Mouse (Mus musculus) midbrain, postnatal 0 days (tissue): ENCODE measurements around the gene Mpig6b. TPM values are rescaled to one million over a fixed set of nuclear protein-coding genes. Genes with fewer than 3 reads are reported as not detected.
A peak's percentile ranks its signal among the peaks of the same experiment; 100 is the strongest.

Source experiments
- ATAC-seq: fragments of 200-750 bp; cut with Nextera tagmentation; 2 replicates; pipeline ENCODE4 v1.8.0; 2017; ENCODE audit warnings: moderate number of reproducible peaks, mild to moderate bottlenecking, moderate TSS enrichment, moderate library complexity; ENCODE audit not compliant: low FRiP score
- DNase-seq: peaks from one replicate; pipeline ENCODE4 v3.0.0-alpha.2; 2015; ENCODE audit warnings: low spot score
- H3K27ac ChIP-seq: fragments of 300-500 bp; sonication (generic); 2 replicates; pipeline ENCODE4 v1.5.1; 2014; ENCODE audit warnings: low read depth, mild to moderate bottlenecking, low read length, mixed read lengths
- H3K27me3 ChIP-seq: fragments of 300-500 bp; sonication (generic); 2 replicates; pipeline ENCODE4 v1.6.1; 2014; ENCODE audit warnings: low read length, control low read depth, mixed read lengths; ENCODE audit not compliant: insufficient read depth
- H3K36me3 ChIP-seq: fragments of 300-500 bp; sonication (generic); 2 replicates; pipeline ENCODE4 v1.6.1; 2014; ENCODE audit warnings: low read length, control low read depth, mixed read lengths; ENCODE audit not compliant: insufficient read depth
- H3K4me1 ChIP-seq: fragments of 300-500 bp; sonication (generic); 2 replicates; pipeline ENCODE4 v1.6.1; 2014; ENCODE audit warnings: mild to moderate bottlenecking, control low read depth, antibody characterized with exemption, low read length, mixed read lengths; ENCODE audit not compliant: insufficient read depth
- H3K4me2 ChIP-seq: fragments of 300-500 bp; sonication (generic); 2 replicates; pipeline ENCODE4 v1.6.1; 2014; ENCODE audit warnings: low read depth, mild to moderate bottlenecking, low read length, mixed read lengths; ENCODE audit not compliant: poor library complexity, severe bottlenecking
- H3K4me3 ChIP-seq: fragments of 300-500 bp; sonication (generic); 2 replicates; pipeline ENCODE4 v1.5.1; 2014; ENCODE audit warnings: low read depth, mild to moderate bottlenecking, low read length, moderate library complexity
- H3K9ac ChIP-seq: fragments of 300-500 bp; sonication (generic); replicated peaks from 2 replicates; pipeline ENCODE4 v1.6.1; 2014; ENCODE audit warnings: mild to moderate bottlenecking, low read length, moderate library complexity, mixed read lengths; ENCODE audit not compliant: poor library complexity, severe bottlenecking
- H3K9me3 ChIP-seq: fragments of 300-500 bp; sonication (generic); 2 replicates; pipeline ENCODE4 v1.6.1; 2016; ENCODE audit warnings: low read length, control low read depth
- CTCF ChIP-seq: IDR thresholded peaks from 2 replicates; pipeline ENCODE4 v1.5.1; 2016; ENCODE audit warnings: antibody characterized with exemption, mild to moderate bottlenecking
- WGBS: fragments of 180-500 bp; shearing (Covaris S2); extraction: QIAGEN DNeasy Blood & Tissue Kit; methylation state at CpG from one replicate; pipeline ENCODE4 v1.1.7; 2014; 5-methylcytosine and 5-hydroxymethylcytosine counted together
- polyA plus RNA-seq: library from polyadenylated mRNA; unstranded; fragments of >200 nt; fragmentation: Nextera tagmentation; extraction: Ambion mirVana; gene quantifications from 2 replicates; pipeline ENCODE4 v1.2.1, GENCODE M21; 2015
- total RNA-seq: library from RNA; depleted of rRNA; stranded (reverse); fragments of >200 nt; gene quantifications from 2 replicates; pipeline ENCODE4 v1.2.3, GENCODE M21; 2014

The Mpig6b gene
- total and polyA plus RNA-seq, 2 experiments from 2014 or later, result not detected

GRCm38 (mm10) chr17:35022541-35023060, 43.4 kb downstream of the Mpig6b start:
- H3K27me3 ChIP-seq, result no peaks in the 10 kb centered on the region
- H3K9ac ChIP-seq, result no peak overlapping the region
- H3K4me1 ChIP-seq, result no peaks in the 10 kb centered on the region
- no peak for ATAC-seq
- no peak overlapping the region for H3K4me2 ChIP-seq
- H3K9me3 ChIP-seq, result no peaks in the 10 kb centered on the region
- no peak for TF ChIP-seq CTCF
- no peaks in the 10 kb centered on the region for H3K36me3 ChIP-seq
- H3K4me3 ChIP-seq, result no peak overlapping the region
- DNase-seq, result no peak
- WGBS, result 95% methylated on average over 8 of the region's 8 CpGs
- no peak overlapping the region for H3K27ac ChIP-seq

- ATAC-seq, result no peak
These were observed 44.0 kb downstream of the Mpig6b start for GRCm38 (mm10) chr17:35021842-35022477.

GRCm38 (mm10) chr17:35021163-35021808, 44.7 kb downstream of the Mpig6b start:
- TF ChIP-seq CTCF, result peak; percentile 88
- no peak overlapping the region for H3K4me3 ChIP-seq
- 6% methylated on average over 16 of the region's 17 CpGs for WGBS
- no peaks in the 10 kb centered on the region for H3K9me3 ChIP-seq
- peak; percentile 64 for DNase-seq
- H3K27ac ChIP-seq, result no peak overlapping the region; the same call in 1 of the 2 replicates
- peak; percentile 29; the same call in 1 of the 2 replicates for ATAC-seq
- peaks cover 2% of the 10 kb centered on the region; the same call in 1 of the 2 replicates for H3K36me3 ChIP-seq
- no peak overlapping the region for H3K4me2 ChIP-seq
- H3K9ac ChIP-seq, result no peak overlapping the region
- H3K27me3 ChIP-seq, result no peaks in the 10 kb centered on the region
- no peaks in the 10 kb centered on the region for H3K4me1 ChIP-seq

More at GRCm38 (mm10) chr17:35021842-35022477, 44.0 kb downstream of the Mpig6b start:
- H3K9ac ChIP-seq, result no peak overlapping the region
- no peaks in the 10 kb centered on the region for H3K27me3 ChIP-seq
- H3K4me1 ChIP-seq, result no peaks in the 10 kb centered on the region
- no peak for DNase-seq
- no peak overlapping the region for H3K4me2 ChIP-seq
- no peaks in the 10 kb centered on the region for H3K9me3 ChIP-seq
- no peak overlapping the region for H3K4me3 ChIP-seq
- H3K27ac ChIP-seq, result no peak overlapping the region; the same call in 1 of the 2 replicates
- WGBS, result 50% methylated on average over 6 of the region's 6 CpGs
- H3K36me3 ChIP-seq, result no peaks in the 10 kb centered on the region; the same call in 1 of the 2 replicates
- TF ChIP-seq CTCF, result no peak

GRCm38 (mm10) chr17:35020551-35020950, 45.4 kb downstream of the Mpig6b start:
- WGBS, result 82% methylated on average over 8 of the region's 8 CpGs
- no peak overlapping the region for H3K27ac ChIP-seq
- ATAC-seq, result no peak
- TF ChIP-seq CTCF, result no peak
- H3K9ac ChIP-seq, result no peak overlapping the region; the same call in 1 of the 2 replicates
- H3K9me3 ChIP-seq, result no peaks in the 10 kb centered on the region
- DNase-seq, result no peak
- no peaks in the 10 kb centered on the region for H3K27me3 ChIP-seq
- H3K4me1 ChIP-seq, result no peaks in the 10 kb centered on the region
- H3K36me3 ChIP-seq, result peaks cover 10% of the 10 kb centered on the region
- no peak overlapping the region for H3K4me3 ChIP-seq
- no peak overlapping the region for H3K4me2 ChIP-seq

- peaks cover 16% of the 10 kb centered on the region for H3K36me3 ChIP-seq
- DNase-seq, result no peak
- H3K4me2 ChIP-seq, result no peak overlapping the region
- no peaks in the 10 kb centered on the region for H3K9me3 ChIP-seq
- 78% methylated on average over 11 of the region's 11 CpGs for WGBS
- no peak for ATAC-seq
- no peaks in the 10 kb centered on the region for H3K4me1 ChIP-seq
- no peaks in the 10 kb centered on the region for H3K27me3 ChIP-seq
- TF ChIP-seq CTCF, result no peak
- no peak overlapping the region for H3K27ac ChIP-seq
- H3K4me3 ChIP-seq, result no peak overlapping the region
- no peak overlapping the region for H3K9ac ChIP-seq
These were observed 46.1 kb downstream of the Mpig6b start for GRCm38 (mm10) chr17:35019894-35020293.

GRCm38 (mm10) chr17:35018171-35018570, 47.8 kb downstream of the Mpig6b start:
- ATAC-seq (no peak), DNase-seq (no peak)
- no peak overlapping the region for H3K4me3 ChIP-seq
- H3K36me3 ChIP-seq, result peaks cover 32% of the 10 kb centered on the region
- H3K9me3 ChIP-seq, result no peaks in the 10 kb centered on the region
- no peak overlapping the region for H3K27ac ChIP-seq
- no peaks in the 10 kb centered on the region for H3K27me3 ChIP-seq
- 86% methylated on average over 3 of the region's 3 CpGs for WGBS
- H3K4me2 ChIP-seq, result no peak overlapping the region
- no peak for TF ChIP-seq CTCF
- no peak overlapping the region for H3K9ac ChIP-seq
- no peaks in the 10 kb centered on the region for H3K4me1 ChIP-seq
